Mouse (Mus musculus) neutrophil, adult 65 days (primary cell): ENCODE measurements around the gene Mgp. TPM values are rescaled to one million over a fixed set of nuclear protein-coding genes. Genes with fewer than 3 reads are reported as not detected.

Experiments
- total RNA-seq: library from RNA; stranded (reverse); gene quantifications from 2 replicates; pipeline ENCODE4 v1.2.4, GENCODE M21; 2023

The Mgp gene
- not detected in 2 replicates for total RNA-seq

DNA sequence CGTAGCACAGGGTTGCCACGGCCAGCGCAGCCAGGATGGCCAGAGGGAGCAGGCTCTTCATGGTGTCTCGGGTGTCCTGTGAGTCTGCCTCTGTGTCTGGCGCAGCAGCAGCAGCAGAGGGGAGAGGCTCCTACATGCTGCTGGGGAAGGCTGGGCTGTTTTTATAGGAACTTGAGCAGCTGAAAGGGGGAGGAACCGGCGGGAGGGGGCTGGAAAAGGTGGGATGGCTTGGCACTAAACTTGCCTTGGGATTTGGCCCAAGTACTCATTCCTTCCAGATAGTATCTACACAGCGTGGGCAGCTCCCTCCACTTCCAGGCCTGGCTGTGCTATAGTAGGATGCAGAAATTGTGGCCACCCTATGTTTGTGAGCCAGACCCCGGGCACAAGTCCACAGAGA, at the start of gene Mgp:
Gene Mgp, minus strand, starts transcription at position 154 of the 400 bp plus-strand sequence.

DNA sequence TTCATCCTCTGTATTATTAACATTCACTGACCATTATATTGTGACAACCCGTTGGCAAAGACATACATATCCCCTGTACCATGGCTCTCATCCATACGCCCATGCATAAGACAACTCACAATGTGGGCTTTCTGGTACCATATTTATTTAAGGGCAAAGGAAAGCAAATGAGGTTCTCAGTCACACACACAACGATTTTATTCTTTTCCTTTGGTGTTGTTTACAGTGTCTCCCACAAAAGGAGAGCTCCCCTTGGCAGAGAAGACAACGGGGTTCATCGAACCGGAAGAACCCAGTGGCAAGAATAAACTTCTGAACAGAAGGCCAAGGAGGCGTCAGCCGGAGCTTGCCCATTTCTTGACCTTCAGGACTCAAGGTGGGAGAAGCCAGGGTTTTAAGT, 47.9 kb upstream of the Mgp start, which contains the start of gene Pde6h:
Gene Pde6h, plus strand, starts transcription at position 301 of the 400 bp plus-strand sequence.

DNA sequence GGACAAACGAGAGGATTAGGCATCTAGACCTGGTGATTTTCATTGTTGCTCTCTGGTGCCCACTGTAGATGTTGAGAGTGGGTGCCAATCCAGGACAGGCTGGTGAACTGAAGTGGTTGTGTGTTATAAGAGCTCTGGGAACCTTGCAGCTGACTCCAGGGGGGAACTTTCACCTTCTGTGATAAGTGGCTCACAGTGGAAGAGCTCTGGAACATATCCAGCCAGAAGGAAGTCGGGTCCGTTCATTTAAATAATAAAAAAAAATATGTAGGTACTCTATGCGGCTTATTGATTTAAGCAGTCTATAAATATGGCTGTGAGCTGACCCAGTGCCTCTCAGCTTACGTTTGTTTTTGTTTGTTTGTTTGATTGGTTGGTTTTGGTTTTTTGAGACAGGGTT, 46.5 kb upstream of the Mgp start, which contains the start of gene Erp27:
Gene Erp27, minus strand, starts transcription at position 101 of the 400 bp plus-strand sequence.

DNA sequence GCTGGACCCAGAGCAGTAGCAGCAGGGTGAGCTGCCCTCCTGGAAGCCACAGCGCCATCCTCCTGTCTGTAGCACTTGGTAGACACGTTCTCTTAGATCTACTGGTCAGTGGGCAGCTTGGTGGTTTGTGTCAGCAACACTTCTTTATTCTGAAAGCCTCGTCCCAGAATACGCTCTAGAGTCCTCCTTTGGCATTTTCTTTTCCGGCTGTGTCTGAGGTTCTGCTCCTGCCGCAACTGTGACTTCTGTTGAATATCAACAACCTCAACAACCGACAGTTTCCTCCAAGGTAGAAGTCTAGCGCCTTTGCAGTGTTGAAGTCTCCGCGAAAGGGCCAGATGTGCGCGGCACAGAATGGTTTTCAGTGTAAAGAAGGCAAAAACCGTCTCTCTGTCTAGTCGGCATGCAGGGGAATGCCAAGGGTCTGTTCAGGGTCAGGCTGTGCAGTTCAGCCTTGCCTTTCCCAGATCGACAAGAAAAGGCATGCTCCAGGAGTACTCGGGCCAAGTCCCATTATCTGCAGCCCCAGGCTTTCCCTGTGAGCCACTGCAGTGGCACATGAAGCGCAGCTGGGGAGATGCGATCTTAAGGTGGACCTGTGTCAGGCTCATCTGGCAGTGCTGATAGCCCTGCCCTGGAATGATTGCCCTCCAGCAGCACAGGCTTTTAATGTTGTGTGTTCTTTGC, 18.3 kb downstream of the Mgp start, which contains the start of gene Art4:
Gene Art4, minus strand, starts transcription at position 548 of the 687 bp plus-strand sequence.

GRCm38 (mm10) chr6:136835352-136835751, 40.3 kb downstream of the Mgp start, which contains the start of gene Smco3:
Gene Smco3, minus strand, starts transcription at chr6:136835452.

DNA sequence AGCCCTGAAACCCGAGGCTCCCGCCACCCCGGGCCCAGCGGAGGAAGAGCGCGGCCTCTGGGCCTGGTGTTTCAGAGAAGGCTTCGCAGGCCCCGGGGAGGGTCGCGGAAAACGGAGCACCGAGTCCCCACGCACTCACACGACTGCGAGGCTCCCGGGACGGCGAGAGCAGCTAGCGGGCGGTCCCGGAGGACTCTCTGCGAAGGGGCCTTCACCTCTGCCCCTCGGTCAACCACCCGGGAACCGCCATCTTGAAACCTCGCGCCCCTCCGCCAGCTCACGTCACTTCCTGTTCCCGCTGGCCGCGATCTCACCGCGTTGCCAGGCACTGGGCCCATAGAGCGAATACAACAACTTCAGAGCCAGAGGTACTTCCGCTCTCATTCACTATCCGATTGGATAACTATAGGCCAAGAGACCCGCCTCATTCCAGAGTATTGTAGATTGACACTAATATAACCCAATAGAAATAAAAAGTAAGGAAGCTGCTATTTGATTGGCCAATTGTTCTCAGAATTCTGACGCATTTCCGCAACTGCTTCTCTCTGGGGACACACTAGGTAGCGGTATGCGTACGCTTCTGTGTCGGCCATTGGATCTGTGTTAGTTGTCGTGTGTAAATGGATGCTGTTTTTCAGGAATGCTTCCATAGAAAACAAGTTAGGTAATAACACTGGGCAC, 47.6 kb downstream of the Mgp start, which contains the start of gene Wbp11:
Gene Wbp11, minus strand, starts transcription at position 353 of the 681 bp plus-strand sequence.

GRCm38 (mm10) chr6:136827516-136827880, 48.1 kb downstream of the Mgp start, which contains the start of gene BC049715:
Gene BC049715, plus strand, starts transcription at chr6:136827626.

Other genes with a start within 250 kb of the Mgp start
- gene Plbd1, start 213.9 kb downstream of the Mgp start, total RNA-seq = 563 and 660 TPM in 2 replicates
- 0.35 and 0.59 TPM in 2 replicates for gene Gucy2c, start 94.1 kb downstream of the Mgp start, total RNA-seq
- 38.7 and 48.1 TPM in 2 replicates for gene Hist4h4, start 71.4 kb downstream of the Mgp start, total RNA-seq
- 82.0 and 84.1 TPM in 2 replicates for gene H2afj, start 67.6 kb downstream of the Mgp start, total RNA-seq
- gene BC049715, start 48.2 kb downstream of the Mgp start, total RNA-seq = 2.2 and 4.9 TPM in 2 replicates
- 115 and 147 TPM in 2 replicates for gene Wbp11, start 47.6 kb downstream of the Mgp start, total RNA-seq
- not detected in 2 replicates for gene Smco3, start 40.4 kb downstream of the Mgp start, total RNA-seq
- gene Art4, start 18.1 kb downstream of the Mgp start, total RNA-seq = not detected in 2 replicates
- gene Erp27, start 46.4 kb upstream of the Mgp start, total RNA-seq = 2.9 and 6.6 TPM in 2 replicates
- gene Pde6h, start 48.0 kb upstream of the Mgp start, total RNA-seq = 0.16 TPM in 1 of 2 replicates, not detected in the other
- gene Arhgdib, start 66.1 kb upstream of the Mgp start, total RNA-seq = 1,661 and 2,140 TPM in 2 replicates